Mouse (Mus musculus) Muller cell, postnatal 12 days (primary cell): ENCODE measurements around the gene Prss32.
A peak's percentile ranks its signal among the peaks of the same experiment; 100 is the strongest.

Source experiments
- DNase-seq: peaks from one replicate; pipeline ENCODE4 v3.0.0-alpha.2; 2015; ENCODE audit errors: inconsistent ontology term

The Prss32 gene

GRCm38 (mm10) chr17:23843812-23844273, at the start of gene Prss32, which contains the start of gene Prss41:
TSS of gene Prss32 (plus strand) at chr17:23843855.
TSS of gene Prss41 (minus strand) at chr17:23844172.
- no peak for DNase-seq

GRCm38 (mm10) chr17:23795323-23795722, 48.3 kb upstream of the Prss32 start:
- DNase-seq = no peak

- no peak for DNase-seq
Observed at GRCm38 (mm10) chr17:23797316-23797715, 46.3 kb upstream of the Prss32 start.

- DNase-seq = no peak
Observed at GRCm38 (mm10) chr17:23801627-23802026, 42.0 kb upstream of the Prss32 start.

- DNase-seq = peak; percentile 100
Observed at GRCm38 (mm10) chr17:23802746-23803365, 40.8 kb upstream of the Prss32 start.

- DNase-seq = peak; percentile 92
Observed at GRCm38 (mm10) chr17:23803366-23804041, 40.2 kb upstream of the Prss32 start.

- peak; percentile 65 for DNase-seq
Observed at GRCm38 (mm10) chr17:23804426-23805085, 39.1 kb upstream of the Prss32 start.

GRCm38 (mm10) chr17:23806867-23807266, 36.8 kb upstream of the Prss32 start:
- no peak for DNase-seq

GRCm38 (mm10) chr17:23807918-23808317, 35.7 kb upstream of the Prss32 start:
- DNase-seq = no peak

- no peak for DNase-seq
Observed at GRCm38 (mm10) chr17:23815641-23816040, 28.0 kb upstream of the Prss32 start.

- no peak for DNase-seq
Observed at GRCm38 (mm10) chr17:23818579-23818978, 25.1 kb upstream of the Prss32 start.

GRCm38 (mm10) chr17:23819235-23819634, 24.4 kb upstream of the Prss32 start:
- no peak for DNase-seq

GRCm38 (mm10) chr17:23820731-23821130, 22.9 kb upstream of the Prss32 start:
- DNase-seq = no peak

- DNase-seq = no peak
Observed at GRCm38 (mm10) chr17:23822094-23822493, 21.6 kb upstream of the Prss32 start.

- DNase-seq = no peak
Observed at GRCm38 (mm10) chr17:23823018-23823417, 20.6 kb upstream of the Prss32 start.

GRCm38 (mm10) chr17:23823614-23824013, 20.0 kb upstream of the Prss32 start:
- no peak for DNase-seq

GRCm38 (mm10) chr17:23825591-23825990, 18.1 kb upstream of the Prss32 start:
- no peak for DNase-seq

GRCm38 (mm10) chr17:23828271-23829001, 15.2 kb upstream of the Prss32 start:
- DNase-seq = peak; percentile 81

- peak; percentile 92 for DNase-seq
Observed at GRCm38 (mm10) chr17:23829064-23829619, 14.5 kb upstream of the Prss32 start, which contains the start of gene Elob. TSS of gene Elob (minus strand) at chr17:23829136.

GRCm38 (mm10) chr17:23831201-23831600, 12.5 kb upstream of the Prss32 start:
- no peak for DNase-seq

GRCm38 (mm10) chr17:23836006-23836575, 7.6 kb upstream of the Prss32 start, which contains the start of gene Prss33:
TSS of gene Prss33 (minus strand) at chr17:23836056.
- DNase-seq = no peak
